Mouse (Mus musculus) heart, postnatal 0 days (tissue): ENCODE measurements around the gene Itga10. TPM values are rescaled to one million over a fixed set of nuclear protein-coding genes. Genes with fewer than 3 reads are reported as not detected.
A peak's percentile ranks its signal among the peaks of the same experiment; 100 is the strongest.

Source experiments
- ATAC-seq: fragments of 200-750 bp; cut with Nextera tagmentation; 2 replicates; pipeline ENCODE4 v1.8.0; 2017; ENCODE audit warnings: low read depth, moderate number of reproducible peaks, moderate library complexity; ENCODE audit not compliant: insufficient read depth
- DNase-seq: peaks from one replicate; pipeline ENCODE4 v3.0.0-alpha.2; 2016; ENCODE audit warnings: low spot score
- H3K27ac ChIP-seq: fragments of 300-500 bp; sonication (generic); 2 replicates; pipeline ENCODE4 v1.5.1; 2014; ENCODE audit warnings: low read depth, mild to moderate bottlenecking
- H3K27me3 ChIP-seq: fragments of 300-500 bp; sonication (generic); 2 replicates; pipeline ENCODE4 v1.6.1; 2014; ENCODE audit warnings: low read length, mixed read lengths; ENCODE audit not compliant: control insufficient read depth, insufficient read depth
- H3K36me3 ChIP-seq: fragments of 300-500 bp; sonication (generic); replicated peaks from 2 replicates; pipeline ENCODE4 v1.6.1; 2014; ENCODE audit warnings: low read length, mixed read lengths; ENCODE audit not compliant: control insufficient read depth, insufficient read depth
- H3K4me1 ChIP-seq: fragments of 300-500 bp; sonication (generic); 2 replicates; pipeline ENCODE4 v1.6.1; 2014; ENCODE audit warnings: antibody characterized with exemption; ENCODE audit not compliant: control insufficient read depth, insufficient read depth
- H3K4me2 ChIP-seq: fragments of 300-500 bp; sonication (generic); 2 replicates; pipeline ENCODE4 v1.6.1; 2014; ENCODE audit warnings: low read depth, mild to moderate bottlenecking, low read length, moderate library complexity
- H3K4me3 ChIP-seq: fragments of 300-500 bp; sonication (generic); 2 replicates; pipeline ENCODE4 v1.5.1; 2014; ENCODE audit warnings: low read depth, low read length
- H3K9ac ChIP-seq: fragments of 300-500 bp; sonication (generic); replicated peaks from 2 replicates; pipeline ENCODE4 v1.6.1; 2014; ENCODE audit warnings: low read depth, low read length, mixed read lengths
- H3K9me3 ChIP-seq: fragments of 300-500 bp; sonication (generic); replicated peaks from 2 replicates; pipeline ENCODE4 v1.6.1; 2016; ENCODE audit warnings: low read length; ENCODE audit not compliant: control insufficient read depth
- CTCF ChIP-seq: IDR thresholded peaks from 2 replicates; pipeline ENCODE4 v1.5.1; 2016; ENCODE audit warnings: antibody characterized with exemption, control low read depth, low read depth
- EP300 ChIP-seq: IDR thresholded peaks from 2 replicates; pipeline ENCODE4 v1.6.1; 2016; ENCODE audit warnings: antibody characterized with exemption, low read depth
- WGBS: fragments of 180-500 bp; shearing (Covaris S2); extraction: QIAGEN DNeasy Blood & Tissue Kit; methylation state at CpG from one replicate; pipeline ENCODE4 v1.1.7; 2014; 5-methylcytosine and 5-hydroxymethylcytosine counted together
- polyA plus RNA-seq: library from polyadenylated mRNA; unstranded; fragments of >200 nt; fragmentation: Nextera tagmentation; extraction: Ambion mirVana; gene quantifications from 2 replicates; pipeline ENCODE4 v1.2.1, GENCODE M21; 2015
- total RNA-seq: library from RNA; depleted of rRNA; stranded (reverse); fragments of >200 nt; gene quantifications from 2 replicates; pipeline ENCODE4 v1.2.3, GENCODE M21; 2014; ENCODE audit warnings: low replicate concordance

Itga10 gene
- total and polyA plus RNA-seq, 2 experiments from 2014 or later = 0.45 to 4.2 TPM

DNA sequence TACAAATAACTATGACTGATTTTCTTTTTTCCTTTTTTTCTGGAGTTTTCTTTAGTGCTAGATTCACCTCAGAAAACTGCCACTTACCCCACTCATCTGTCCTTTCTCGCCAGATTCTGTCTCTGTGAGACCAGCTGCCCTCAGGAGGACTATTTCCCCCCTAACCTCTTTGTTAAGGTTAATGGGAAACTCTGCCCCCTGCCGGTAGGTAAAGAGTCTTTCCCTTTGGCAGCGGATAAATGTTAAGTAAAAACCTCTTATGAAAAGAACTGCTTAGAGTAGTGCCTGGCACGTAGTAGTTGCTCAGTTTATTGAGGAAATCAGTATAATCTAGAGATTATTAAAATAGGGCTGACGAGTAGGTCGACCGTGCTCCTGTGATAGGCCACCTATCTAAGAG, 55.0 kb downstream of the Itga10 start:
- H3K4me2 ChIP-seq = no peak overlapping the region
- DNase-seq (no peak), ATAC-seq (no peak)
- H3K9me3 ChIP-seq = no peaks in the 10 kb centered on the region
- no peaks in the 10 kb centered on the region; the same call in 1 of the 2 replicates for H3K4me1 ChIP-seq
- no peak overlapping the region for H3K4me3 ChIP-seq
- no peaks in the 10 kb centered on the region for H3K27me3 ChIP-seq
- WGBS = 60% methylated on average over 7 of the region's 7 CpGs
- H3K36me3 ChIP-seq = peaks cover 42% of the 10 kb centered on the region
- TF ChIP-seq CTCF = peak; percentile 48
- no peak for TF ChIP-seq EP300
- H3K9ac ChIP-seq = no peak overlapping the region
- no peak overlapping the region for H3K27ac ChIP-seq

DNA sequence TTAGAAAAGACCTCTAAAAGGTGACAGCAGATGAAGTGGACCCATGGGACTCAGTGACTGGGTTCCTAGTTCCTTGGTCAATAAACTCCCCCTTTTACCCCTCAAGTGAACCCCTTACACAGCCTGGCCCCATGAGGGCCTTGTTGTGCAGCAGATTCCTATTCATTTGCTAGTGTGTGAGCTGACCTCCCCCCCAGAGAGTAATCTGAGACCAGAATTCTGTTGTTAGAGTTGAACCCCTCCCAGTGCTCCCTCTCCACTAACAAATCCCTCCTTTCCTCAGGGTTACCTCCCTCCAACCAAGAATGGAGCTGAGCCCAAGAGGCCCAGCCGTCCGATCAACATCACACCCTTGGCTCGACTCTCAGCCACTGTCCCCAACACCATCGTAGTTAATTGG, 55.6 kb downstream of the Itga10 start:
- no peak overlapping the region for H3K27ac ChIP-seq
- ATAC-seq (no peak), DNase-seq (no peak)
- H3K9me3 ChIP-seq = no peaks in the 10 kb centered on the region
- no peaks in the 10 kb centered on the region; the same call in 1 of the 2 replicates for H3K4me1 ChIP-seq
- H3K36me3 ChIP-seq = peaks cover 47% of the 10 kb centered on the region
- TF ChIP-seq CTCF (no peak), EP300 (no peak)
- H3K27me3 ChIP-seq = no peaks in the 10 kb centered on the region
- 78% methylated on average over 4 of the region's 4 CpGs for WGBS
- H3K4me2 ChIP-seq = no peak overlapping the region
- no peak overlapping the region for H3K9ac ChIP-seq
- no peak overlapping the region for H3K4me3 ChIP-seq

DNA sequence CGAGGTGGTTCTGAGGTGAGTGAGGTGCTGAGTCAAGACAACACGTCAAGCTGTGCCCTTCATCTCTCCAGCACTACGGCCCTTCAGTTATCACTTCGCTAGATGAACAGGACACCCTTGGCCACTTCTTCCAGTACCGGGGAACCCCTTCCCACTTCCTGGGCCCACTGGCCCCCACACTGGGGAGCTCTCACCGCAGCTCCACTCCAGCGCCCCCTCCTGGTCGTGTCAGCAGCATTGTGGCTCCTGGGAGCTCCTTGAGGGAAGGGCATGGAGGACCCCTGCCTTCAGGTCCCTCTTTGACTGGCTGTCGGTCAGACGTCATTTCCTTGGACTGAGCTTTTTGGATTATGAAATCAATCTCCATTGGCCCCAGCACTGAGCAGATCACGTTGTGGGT, 59.4 kb downstream of the Itga10 start:
- ATAC-seq = no peak
- no peaks in the 10 kb centered on the region for H3K4me1 ChIP-seq
- no peaks in the 10 kb centered on the region for H3K27me3 ChIP-seq
- 58% methylated on average over 11 of the region's 11 CpGs for WGBS
- no peak overlapping the region for H3K9ac ChIP-seq
- peaks cover 47% of the 10 kb centered on the region for H3K36me3 ChIP-seq
- no peak overlapping the region for H3K4me3 ChIP-seq
- no peak overlapping the region for H3K27ac ChIP-seq
- DNase-seq = no peak
- TF ChIP-seq EP300 (no peak), CTCF (peak; percentile 37)
- no peaks in the 10 kb centered on the region for H3K9me3 ChIP-seq
- H3K4me2 ChIP-seq = no peak overlapping the region

DNA sequence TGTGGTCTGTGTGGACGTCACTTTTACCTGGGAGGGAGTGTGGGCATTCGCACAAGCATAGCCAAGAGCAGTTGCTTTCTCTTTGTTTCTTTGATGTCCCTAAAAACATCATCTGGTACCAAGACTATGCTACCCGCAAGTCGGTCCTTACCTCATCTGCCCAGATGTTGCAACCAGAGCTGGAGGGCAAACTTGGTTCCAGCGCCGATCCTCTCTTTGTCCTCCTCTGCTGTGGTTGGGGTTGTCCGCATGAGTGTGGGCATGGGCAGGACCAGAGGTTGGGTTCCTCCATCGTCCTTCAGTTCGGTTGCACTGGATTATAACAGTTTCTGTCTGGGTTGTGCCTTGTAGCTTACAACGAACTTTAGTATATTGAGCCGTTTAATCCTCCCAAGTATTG, 60.8 kb downstream of the Itga10 start:
- Histone ChIP-seq H3K4me1 (no peaks in the 10 kb centered on the region), H3K4me3 (no peak overlapping the region), H3K4me2 (no peak overlapping the region), H3K36me3 (peaks cover 52% of the 10 kb centered on the region), H3K27me3 (no peaks in the 10 kb centered on the region), H3K9ac (no peak overlapping the region), H3K27ac (no peak overlapping the region), H3K9me3 (no peaks in the 10 kb centered on the region)
- WGBS = 90% methylated on average over 11 of the region's 11 CpGs
- DNase-seq = no peak
- no peak for ATAC-seq
- TF ChIP-seq CTCF (no peak), EP300 (no peak)

DNA sequence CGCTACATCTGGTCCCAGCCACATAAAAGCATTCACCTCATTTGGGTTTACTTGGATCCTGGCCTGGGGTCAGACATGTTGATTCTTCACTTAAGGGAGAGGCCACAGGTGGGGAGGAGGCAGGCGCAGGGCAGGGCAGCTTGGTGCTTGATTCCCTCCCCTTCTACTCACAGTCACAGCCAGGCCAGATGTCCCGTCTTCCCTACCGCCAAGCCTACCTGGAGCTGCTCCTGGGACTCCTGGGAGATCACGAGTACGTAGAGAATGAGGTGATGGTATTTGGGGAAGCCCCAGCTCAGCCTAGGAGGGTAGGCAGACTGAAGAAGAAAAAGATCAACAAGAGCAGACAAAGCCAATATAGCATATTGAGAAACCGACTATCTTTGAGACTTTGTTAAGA, 61.6 kb downstream of the Itga10 start:
- WGBS = 67% methylated on average over 7 of the region's 7 CpGs

DNA sequence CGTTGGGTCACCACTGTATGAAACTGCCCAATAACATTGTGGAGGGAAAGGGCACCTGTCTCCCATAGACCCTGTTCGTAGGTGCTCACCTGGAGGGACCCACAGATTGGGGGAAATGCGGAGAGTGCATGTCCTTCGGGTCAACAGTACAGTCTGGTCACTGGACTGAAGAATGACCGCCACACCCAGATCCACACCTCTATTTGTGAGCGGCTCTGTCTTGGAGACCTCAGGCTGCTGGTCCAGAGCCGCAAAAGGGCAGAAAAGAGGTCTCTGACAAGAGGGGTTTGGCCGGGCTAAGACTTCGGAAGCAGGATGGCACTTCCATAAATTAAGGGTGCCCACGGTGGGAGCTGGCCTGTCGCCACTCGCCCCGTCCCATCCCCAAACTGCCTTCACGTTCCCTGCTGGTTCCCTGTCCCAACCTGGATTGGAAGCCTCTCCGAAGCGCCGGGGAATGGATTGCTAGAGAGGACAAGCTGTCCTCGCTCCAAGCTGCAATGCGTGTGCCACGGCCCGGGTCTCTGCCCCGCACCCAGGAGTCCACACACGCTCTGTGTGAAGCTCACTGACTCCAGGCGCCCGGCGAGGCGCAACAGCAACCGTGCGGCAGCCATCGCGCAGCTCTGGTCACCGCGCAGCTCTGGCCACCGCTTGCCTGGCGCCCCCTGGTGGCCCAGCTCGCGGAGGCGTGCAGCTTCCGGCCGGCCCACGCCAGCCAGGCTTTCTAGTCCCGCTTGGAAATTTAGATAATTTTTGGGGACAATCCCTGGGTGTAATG, 62.7 kb downstream of the Itga10 start, which contains the start of gene Nudt17:
Gene Nudt17 (minus strand): TSS at position 660 of the 781 bp plus-strand sequence.
- Histone ChIP-seq H3K36me3 (peaks cover 54% of the 10 kb centered on the region), H3K27ac (no peak within 1 kb of the TSS)
- DNase-seq = peak; percentile 72

More for the DNA sequence above, 61.6 kb downstream of the Itga10 start:
- H3K27ac ChIP-seq = no peak overlapping the region
- H3K9me3 ChIP-seq = no peaks in the 10 kb centered on the region
- H3K4me2 ChIP-seq = no peak overlapping the region
- H3K9ac ChIP-seq = no peak overlapping the region
- peaks cover 52% of the 10 kb centered on the region for H3K36me3 ChIP-seq
- no peaks in the 10 kb centered on the region for H3K27me3 ChIP-seq
- H3K4me1 ChIP-seq = no peaks in the 10 kb centered on the region
- DNase-seq (no peak), ATAC-seq (no peak)
- TF ChIP-seq EP300 (no peak), CTCF (no peak)
- H3K4me3 ChIP-seq = no peak overlapping the region

More for the DNA sequence above, 62.7 kb downstream of the Itga10 start, which contains the start of gene Nudt17:
- no peaks in the 10 kb centered on the region for H3K27me3 ChIP-seq
- no peaks in the 10 kb centered on the region for H3K4me1 ChIP-seq
- peak within 1 kb of the TSS; percentile 87 for H3K4me2 ChIP-seq
- whole genome bisulfite sequencing = 5% methylated on average over 42 of the region's 42 CpGs
- 0 out of 2 replicates have a peak within 1 kb of the TSS, but pooled peaks have one; percentile 36 for H3K9ac ChIP-seq
- peak within 1 kb of the TSS; percentile 50 for H3K4me3 ChIP-seq
- H3K9me3 ChIP-seq = no peaks in the 10 kb centered on the region
- peak; percentile 85 for ATAC-seq
- peak; percentile 88 for TF ChIP-seq CTCF
- TF ChIP-seq EP300 = no peak
